Mouse (Mus musculus) CD4-positive helper T cell, adult 2 months (primary cell): Measurements from ENCODE around the gene Clybl.

Experiments used
- DNase-seq: peaks from one replicate; pipeline ENCODE4 v3.0.0-alpha.2; 2012; ENCODE audit warnings: low read depth, missing footprints, low spot score

Clybl gene

DNA sequence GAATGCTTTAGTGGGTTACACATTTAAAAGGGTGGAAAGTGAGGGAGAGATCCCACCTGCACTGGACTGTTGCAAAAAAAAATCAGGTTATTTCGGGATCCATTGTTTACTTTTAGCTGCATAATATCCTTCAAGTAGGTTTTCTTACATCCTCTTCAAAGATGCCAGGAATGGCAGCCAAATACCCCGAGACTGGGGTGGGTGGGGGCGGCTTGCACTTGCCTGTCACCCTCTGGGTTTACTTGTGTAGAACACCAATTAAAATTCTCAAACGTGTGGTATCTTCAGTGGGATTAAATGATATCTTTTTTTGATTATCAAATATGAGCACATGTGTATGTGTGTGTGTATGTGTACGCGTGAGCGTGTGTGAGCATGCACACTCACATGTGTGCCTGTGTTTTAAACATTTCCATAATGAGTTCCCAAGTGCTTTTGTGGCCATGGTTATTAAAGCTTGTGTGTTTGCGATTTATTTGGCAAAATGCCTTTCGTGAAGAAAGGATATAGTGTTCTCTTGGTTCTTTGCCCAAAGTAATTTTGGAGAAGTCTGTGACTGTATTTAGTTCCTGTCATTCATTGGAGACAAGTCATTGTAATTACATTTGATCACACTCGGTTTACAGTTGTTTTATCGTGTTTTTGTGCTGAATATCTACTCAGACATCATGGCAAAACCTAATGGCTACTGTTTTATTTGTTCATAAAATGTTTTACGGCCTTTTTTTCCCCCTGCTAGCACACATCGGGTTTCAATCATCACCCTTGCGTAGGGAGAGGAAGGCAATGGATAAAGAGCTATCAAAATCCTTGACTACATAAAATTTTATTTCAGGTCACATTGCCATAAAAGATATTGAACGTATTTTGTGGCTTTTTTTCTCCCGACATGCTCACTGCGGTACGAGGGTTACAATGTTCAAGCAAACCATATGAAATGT is 65.7 kb downstream of the Clybl start:
- no peak for DNase-seq

DNA sequence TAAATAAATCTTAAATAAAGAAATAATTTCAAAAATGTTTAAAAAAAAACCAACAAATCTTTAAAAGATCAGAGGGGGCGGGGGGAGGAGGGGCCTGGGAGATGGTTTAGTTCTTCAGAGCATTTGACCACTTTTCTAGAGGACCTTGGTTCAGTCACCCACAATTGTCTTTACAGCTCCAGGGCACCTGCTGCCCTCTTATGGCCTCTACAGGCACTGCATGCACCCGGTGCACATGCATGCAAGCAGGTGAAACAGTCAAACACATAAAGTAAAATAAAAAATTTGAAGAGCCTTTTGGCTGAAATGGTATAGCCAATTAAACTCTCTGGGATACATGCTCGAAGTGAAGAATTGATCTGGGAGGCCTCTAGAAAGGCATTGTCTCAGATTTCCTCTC is 67.6 kb downstream of the Clybl start:
- DNase-seq = peak; percentile 25

DNA sequence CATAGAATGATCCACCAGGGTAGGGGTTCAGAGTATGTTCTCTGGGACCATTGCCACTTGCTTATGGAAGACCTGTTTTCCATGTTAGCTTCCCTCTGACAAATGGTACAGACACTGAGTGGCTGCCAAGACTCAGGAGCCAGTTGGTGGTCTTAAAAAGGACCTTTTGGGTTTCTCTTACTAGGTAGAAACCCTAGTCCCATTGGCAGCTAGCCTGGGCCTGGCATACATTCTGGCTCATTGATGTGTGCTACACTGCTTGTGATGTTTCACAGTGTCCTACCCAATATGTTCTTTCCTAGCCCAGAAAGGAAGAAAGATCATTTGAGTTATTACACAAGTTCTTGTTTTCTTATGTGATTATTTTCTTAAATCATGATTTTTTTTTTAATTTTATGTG is 69.8 kb downstream of the Clybl start:
- DNase-seq = no peak

DNA sequence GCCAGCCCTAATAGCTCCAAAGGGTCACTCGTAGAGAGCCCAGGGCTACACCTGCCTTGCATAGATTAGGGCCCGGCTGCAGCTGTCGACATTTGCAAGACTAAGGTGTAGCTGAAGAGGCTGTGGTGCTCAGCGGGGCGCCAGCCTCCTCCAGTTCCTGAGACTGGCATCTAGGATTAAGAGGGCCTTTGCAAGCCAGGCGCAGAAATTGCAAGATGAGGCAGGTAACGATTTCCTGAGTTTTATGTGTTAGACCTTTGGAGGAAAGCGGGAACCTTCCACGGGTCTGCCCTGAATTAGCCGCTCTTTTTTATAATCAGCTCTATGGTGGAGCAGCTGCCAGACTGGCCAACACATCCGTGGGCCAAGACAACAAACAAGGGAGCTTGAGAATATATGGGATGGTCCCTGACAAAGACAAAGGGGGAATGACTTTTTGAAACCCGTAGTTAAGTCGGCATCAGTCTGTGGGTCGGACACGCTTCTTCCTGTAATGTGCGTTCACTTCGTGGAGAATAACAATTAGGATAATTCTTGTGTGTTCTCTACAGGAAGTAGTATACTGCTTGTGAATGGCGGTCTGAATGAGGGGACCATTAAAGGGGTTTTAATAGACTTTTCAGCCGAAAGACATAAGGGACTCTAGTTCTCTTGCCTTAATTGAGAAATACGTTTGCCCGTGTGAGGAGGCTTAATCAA is 74.2 kb downstream of the Clybl start:
- DNase-seq = no peak

DNA sequence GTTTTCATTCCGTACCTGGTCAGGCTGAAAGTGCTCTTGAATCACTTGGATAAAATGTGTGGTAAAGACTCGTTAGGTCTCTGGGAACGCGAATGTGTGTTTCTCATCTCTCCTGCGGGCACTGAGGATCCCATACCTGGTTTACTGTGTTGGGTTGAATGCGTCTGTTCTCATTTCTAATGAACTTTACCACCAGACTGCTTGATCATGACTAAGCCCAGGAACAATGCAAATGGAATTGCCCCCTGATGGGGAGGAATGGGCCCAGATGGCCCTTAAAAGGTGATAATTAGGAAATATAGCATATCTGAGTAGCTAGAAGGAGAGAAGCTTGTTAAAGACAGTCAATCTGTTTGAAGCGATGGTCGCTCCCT is 74.7 kb downstream of the Clybl start:
- DNase-seq = no peak

DNA sequence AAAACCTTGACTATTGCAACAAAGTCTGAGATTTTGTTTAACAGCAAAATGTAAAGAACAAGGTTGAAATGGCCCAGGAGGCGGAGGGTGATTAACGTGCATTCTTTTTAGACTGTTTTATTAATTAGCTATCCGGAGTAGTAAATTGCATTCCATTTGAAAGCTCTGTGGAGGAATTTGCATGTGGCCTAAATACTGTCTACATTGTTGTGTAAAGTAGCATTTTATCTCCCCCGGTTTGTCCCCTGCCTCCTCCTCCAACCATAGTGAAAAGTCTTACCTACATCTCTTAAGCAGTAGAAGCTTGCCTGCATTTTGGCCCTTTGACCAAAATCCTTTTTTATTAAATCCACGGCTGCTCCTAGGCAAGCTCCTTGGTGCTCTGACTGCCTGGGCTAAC is 76.8 kb downstream of the Clybl start:
- no peak for DNase-seq

DNA sequence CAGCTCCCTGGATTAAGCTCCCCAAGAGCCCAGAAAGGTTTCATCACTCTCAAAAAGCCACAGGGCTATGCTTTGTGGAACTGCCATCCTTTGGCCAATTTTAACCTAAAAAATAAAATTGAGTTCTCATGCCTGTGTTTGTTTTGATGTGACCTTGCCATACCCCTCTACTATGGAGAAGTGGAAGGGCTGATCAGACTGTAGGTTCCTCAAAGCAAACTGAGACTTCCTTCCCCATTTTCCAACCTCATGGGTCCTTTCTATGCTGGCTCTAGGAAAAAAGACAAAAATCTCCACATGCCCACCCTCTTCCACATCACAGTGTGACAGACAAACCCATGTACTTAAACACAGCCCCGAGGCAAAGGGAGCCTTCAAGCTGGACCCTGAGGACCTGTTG is 79.7 kb downstream of the Clybl start:
- no peak for DNase-seq

DNA sequence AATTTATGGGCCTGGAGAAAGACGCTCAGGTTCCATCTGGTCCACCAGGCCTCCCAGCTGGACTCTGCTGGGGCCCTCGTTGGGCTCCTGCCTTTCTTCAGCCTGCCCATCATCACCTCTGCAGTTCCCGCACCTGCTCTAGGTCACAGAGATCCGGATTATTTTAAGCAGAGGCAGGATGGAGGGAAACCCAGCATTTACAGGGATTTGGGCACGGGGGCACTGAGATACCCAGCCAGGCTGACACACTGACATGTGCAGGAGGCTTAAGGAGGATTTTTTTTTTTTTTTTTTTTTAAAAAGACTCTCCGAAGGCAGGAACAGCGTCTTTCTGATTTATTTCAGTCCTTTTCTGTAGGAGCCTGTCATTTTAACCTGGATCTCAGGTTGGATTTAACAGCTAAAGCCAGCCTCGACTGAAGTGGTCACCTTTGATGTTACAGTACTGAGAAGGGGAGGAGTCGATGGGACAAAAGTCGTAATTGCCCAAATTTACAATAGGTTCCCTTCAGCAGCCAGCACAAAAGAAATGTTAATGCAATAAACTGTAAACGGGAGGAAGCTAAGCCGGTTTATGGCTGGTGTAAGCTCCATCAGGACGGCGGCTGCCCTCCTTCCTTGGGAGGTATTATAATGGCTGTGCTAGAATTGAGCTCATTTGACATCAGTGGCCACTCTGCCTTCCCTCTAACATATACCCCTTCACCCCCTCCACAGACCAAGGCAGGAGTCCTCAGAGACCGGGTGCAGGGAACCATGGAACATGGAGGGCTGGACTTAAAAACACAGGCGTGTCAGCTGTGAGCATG is 81.6 kb downstream of the Clybl start:
- no peak for DNase-seq

DNA sequence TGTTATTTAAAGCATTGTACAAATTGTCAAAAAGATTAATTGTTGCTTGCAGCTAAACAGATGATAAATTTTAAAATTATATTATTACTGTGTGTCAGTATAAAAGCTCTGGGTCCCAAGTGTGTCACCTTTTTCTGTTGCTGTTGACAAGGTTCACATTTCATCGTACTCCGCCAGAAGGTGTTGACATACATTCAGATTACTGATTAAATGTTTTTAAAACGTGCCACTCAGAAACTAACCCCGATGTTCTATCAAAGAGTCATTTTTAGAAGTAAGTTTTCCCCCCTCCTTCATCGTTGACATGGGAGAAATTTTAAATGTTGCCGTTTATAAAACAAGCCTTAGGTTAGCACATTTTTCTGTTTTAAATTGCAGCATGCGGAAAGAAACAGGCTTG is 83.7 kb downstream of the Clybl start:
- no peak for DNase-seq

DNA sequence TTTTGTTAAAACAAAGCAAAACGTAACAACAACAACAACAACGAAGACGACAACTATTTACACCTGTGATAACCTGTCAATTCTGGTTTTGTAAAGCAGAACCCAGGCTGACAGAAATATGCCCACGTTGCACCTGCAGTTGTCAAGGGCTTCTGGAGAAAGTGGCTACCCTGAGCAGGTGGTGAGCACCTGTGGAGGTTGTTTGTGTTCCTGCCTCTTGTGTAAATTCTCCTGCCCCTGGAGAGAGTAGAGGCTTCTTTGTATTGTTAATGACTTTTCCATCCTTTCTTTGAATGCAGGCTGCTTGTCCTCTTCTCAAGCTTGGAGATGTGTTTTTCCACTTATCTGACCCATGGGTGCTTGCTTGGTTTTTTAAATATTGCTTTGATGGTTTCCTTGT is 86.1 kb downstream of the Clybl start:
- DNase-seq = no peak

DNA sequence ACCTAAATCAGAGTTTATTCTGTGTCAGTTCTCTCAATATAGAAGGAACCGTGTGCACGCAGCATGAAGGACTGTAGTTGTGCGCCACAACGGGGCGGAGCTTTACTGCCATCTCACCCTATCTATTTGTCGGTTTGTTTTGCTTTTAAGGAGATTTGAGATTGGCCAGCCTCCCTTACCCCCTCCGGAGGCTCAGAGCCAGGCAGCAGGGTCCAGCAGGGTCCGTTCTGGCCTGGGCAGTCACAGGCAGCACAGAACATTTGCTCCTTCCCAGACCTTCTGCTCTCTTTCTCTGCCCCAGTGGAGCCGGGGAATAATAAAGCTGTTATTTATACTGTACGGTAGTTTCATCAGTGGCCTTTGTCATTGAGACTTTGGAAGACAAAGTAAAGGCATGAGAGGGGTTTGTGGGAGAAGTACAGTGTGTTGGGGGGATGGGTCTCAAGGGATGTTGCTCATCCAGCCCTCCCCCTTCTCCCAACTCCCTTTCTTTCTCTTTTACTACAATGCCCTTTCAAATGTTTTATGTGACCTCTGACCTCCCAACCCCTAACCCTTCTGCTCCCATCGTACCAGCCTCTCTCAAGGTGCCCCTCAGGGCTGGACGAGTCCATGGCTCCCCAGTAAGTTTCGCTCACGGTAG is 89.7 kb downstream of the Clybl start:
- no peak for DNase-seq

DNA sequence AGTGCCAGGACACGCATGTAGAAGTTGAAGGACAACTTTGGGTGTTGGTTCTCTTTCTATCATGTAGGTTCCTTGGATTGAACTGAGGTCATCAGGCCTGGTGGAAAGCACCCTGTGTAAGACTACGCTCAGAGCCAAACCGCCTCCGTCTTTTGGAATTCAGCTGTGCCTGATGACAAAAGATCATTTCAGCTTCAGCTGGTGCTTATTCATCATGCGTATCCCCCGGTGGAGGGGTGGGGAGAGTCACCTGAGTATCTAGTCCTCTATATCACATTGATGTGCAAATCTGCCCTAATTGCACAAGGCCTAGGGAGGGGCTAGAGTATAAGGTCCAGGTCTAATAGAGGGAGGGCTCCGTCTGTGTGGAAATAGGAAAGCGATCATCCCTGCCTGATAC is 95.6 kb downstream of the Clybl start:
- DNase-seq = no peak

DNA sequence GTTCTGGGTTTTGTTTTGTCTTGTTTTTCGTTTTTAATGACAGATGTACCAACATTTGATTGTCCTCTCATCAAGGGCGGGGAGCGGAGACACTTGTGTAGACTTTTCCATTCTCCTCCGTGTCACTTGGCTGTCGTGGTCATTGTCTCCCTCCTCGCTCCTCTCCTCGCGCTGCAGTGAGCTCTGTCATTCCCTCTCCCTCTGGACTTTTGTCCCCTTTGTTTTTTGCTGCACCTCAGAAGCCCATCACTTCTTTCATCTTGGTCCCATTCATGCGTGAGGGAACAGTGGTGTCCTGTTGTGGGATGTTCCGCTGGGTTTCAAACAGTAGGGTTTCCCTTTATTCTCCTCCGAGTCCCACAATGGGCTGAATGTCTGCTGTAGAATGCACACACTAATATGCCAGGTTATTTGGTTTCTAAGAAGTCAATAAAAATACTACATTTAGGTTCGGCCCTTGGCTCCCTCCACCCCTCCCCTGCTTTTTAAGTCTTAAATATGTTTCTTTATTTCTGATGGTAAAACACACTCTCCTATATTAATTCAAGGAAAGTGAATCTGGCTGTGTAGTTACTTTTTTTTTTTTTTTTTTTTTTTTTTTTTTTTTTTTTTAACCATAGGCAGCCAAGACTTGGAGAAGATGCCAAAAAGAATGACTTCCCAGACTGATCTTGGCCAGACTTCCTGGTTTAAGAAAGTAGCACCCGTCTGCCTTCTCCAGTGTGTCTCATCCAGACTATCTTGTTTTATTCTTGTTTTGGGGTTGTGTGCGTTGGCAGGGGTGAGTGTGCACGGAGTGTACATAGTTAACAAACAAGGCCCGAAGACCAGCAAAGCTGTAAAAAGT is 98.2 kb downstream of the Clybl start:
- DNase-seq = no peak

DNA sequence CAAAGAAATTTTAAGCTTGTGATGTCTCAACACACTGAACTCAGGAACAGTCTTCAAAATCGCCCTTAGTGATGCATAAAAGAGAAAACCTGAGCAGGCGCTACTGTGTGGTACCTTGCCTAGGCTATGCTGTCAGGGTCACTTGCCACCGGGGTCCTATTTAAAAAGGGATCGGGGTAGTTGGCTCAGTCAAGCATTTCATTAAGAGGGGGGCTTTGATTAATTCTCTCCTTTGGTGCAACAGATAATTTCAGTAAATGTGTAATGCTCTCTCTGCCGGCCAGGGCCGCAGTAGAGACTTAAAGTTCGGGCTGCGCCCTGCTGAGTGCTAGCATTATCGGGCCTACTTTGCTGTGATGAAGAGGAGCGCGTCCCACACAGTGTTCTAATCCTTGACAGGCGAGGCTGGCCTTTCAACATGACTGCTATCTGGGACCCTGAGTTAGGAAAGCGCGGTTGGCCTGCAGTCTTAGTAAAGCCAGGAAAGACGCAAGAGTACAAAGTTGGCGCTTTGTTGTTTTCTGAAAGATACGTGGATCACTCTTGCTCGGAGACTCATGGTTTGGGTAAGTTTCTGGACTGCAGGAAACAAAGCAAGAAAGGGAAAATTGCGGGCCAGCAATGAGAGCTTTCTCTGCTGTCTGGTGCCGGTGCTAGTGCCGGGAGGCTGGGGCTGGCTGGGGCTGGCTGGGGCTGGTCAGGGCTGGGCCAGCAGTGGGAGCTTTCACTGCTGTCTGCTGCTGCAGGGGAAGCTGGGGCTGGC is 99.0 kb downstream of the Clybl start:
- DNase-seq = no peak

DNA sequence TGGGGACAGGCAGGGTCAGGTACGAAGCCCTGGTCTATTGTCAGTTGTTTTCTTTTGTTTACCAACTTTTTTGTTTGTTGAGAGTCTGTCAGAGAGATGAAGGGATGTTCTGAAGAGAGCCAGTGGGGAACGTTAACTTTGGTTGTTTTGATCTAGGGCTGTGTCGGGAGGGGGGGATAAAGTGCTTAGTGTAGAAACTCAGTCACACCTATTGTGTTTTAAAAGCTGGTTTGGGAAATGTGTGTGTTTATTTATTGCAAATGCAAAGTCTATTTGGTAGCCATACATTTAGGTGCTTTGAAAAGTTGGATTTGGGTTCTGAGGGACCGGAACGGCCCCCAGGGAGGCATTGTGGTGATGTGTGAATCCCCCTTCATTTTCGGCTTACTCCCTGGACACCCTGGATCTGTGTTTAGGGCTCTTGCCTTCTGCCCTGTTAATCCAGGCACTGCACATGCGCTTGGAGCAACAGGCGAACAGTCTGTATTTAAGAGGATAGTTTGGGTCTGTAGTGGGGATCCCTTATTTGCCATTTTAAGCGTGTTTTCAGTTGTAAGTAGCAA is 99.6 kb downstream of the Clybl start:
- DNase-seq = no peak

DNA sequence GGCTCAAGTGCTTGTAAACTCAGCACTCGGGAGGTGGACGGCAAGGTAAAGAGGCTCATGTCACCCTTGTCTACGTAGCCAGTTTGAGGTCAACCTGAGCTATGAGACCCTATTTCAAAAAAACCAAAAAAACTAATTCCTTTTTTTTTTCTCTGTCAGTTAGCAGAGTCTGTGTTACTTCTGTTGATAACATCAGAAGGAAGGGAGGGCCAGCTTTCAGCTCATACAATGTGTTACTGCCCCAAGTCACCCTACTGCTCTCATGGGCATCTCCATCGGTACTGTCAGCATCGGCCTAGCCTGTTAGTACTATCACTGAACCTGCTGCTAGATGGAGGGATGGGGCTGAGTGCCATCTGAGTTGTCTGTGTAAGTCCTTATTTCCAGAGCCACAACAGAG is 102.5 kb downstream of the Clybl start:
- no peak for DNase-seq

DNA sequence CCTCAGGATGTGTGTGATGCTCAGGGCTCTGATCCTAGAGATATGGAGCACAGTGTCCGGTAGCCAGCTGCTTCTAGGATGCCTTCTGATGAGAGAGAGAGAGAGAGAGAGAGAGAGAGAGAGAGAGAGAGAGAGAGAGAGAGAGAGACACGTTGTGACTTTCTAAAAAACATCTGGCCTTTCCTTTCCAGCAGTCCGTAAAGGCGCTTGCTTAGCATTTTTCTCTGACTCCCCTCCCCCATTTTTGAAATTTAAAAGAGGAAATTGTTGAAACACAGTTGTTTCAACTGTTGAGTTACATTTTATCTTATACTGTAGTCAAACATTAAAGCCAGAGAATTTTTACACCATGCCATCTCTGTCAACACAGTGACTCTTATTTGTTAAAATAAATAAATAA is 114.9 kb downstream of the Clybl start:
- DNase-seq = no peak

DNA sequence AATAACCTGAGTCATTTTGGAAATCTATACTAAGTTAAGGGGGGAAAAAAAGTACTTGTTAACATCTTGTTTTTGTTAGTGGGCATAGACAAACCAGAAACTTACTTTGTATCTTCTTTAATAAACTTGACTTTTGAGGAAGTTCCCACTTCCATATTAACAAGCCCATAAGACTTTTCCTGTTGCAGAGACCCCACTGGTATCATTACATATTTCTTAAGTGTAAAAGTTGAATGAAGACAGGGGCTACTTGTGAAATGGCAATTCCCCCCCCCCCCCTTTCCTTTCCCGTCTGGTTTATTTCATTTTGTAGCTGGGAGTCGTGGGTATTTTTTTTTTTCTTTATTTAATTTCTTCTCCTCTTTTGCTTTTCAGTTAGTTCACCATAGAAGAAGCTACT is 115.4 kb downstream of the Clybl start:
- DNase-seq = no peak

DNA sequence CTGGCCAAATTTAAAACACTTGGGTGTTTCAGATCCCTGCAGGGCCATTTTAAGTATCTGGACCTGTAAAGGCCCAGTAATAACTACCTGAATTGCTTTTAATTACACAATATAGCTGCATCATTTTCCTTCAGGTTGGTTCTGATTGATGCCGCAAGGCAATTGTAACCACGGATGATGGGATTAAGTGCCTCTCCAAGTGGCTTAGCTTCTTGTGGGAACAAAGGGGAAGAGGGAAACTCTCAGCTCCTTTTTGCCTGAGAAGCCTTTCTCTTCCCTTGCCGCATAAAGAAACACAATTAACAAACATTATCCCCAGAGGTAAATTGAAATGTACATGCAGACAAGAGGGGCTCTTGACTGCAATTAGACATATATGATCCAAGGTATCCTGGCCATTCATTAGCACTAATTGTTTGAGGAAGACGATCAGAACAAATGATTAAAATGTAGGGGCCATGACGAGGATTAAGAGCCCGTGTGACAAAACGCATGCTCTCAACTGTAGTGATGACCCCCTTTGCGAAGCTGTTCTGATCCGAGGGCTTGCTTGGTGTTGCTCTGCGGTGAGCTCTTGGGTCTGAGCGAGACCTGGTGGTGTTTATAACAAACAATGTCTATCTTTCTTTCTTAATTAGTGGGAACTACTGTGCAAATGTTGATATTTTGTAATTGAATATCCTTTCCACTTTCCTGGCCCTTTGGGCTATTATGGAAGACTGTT is 116.0 kb downstream of the Clybl start:
- no peak for DNase-seq
